Mouse (Mus musculus): ENCODE measurements around the gene Serpina6. TPM values are rescaled to one million over a fixed set of nuclear protein-coding genes. Genes with fewer than 3 reads are reported as not detected.
"Not testable (repeated sequence)": the region's sequence is repeated elsewhere in the genome, so short reads cannot be mapped to it uniquely, and the experiment has no call there.

Serpina6 gene
- total and polyA plus RNA-seq, 2 experiments from 2014 or later, result not detected

GRCm38 (mm10) chr12:103687021-103687420 lies 30.0 kb upstream of the Serpina6 start:
- TF ChIP-seq CTCF (IDR thresholded peaks at IDR 0.05; ENCODE audit: low read depth), result no peak
- Histone ChIP-seq H3K27me3 (ENCODE audit: insufficient read depth, low read length) (no peaks in the 10 kb centered on the region), H3K9ac (replicated peaks; ENCODE audit: low read length) (no peak overlapping the region), H3K36me3 (ENCODE audit: insufficient read depth, low read length) (no peaks in the 10 kb centered on the region), H3K27ac (no peak overlapping the region), H3K4me2 (ENCODE audit: low read depth, low read length) (no peak overlapping the region), H3K4me1 (ENCODE audit: insufficient read depth, low read length) (no peaks in the 10 kb centered on the region), H3K4me3 (ENCODE audit: low read length) (no peak overlapping the region), H3K9me3 (ENCODE audit: low read length) (no peaks in the 10 kb centered on the region)
- ATAC-seq (no peak), DNase-seq (ENCODE audit: low spot score) (no peak)
- 58% methylated on average over 7 of the region's 7 CpGs for WGBS

GRCm38 (mm10) chr12:103686050-103686449 lies 29.0 kb upstream of the Serpina6 start:
- ATAC-seq (no peak), DNase-seq (ENCODE audit: low spot score) (no peak)
- Histone ChIP-seq H3K9me3 (ENCODE audit: low read length) (no peaks in the 10 kb centered on the region), H3K9ac (replicated peaks; ENCODE audit: low read length) (no peak overlapping the region), H3K27me3 (ENCODE audit: insufficient read depth, low read length) (no peaks in the 10 kb centered on the region), H3K4me2 (ENCODE audit: low read depth, low read length) (no peak overlapping the region), H3K36me3 (ENCODE audit: insufficient read depth, low read length) (no peaks in the 10 kb centered on the region), H3K4me1 (ENCODE audit: insufficient read depth, low read length) (no peaks in the 10 kb centered on the region), H3K27ac (no peak overlapping the region), H3K4me3 (ENCODE audit: low read length) (no peak overlapping the region)
- no peak for TF ChIP-seq CTCF (IDR thresholded peaks at IDR 0.05; ENCODE audit: low read depth)
- WGBS, result 76% methylated on average over 3 of the region's 3 CpGs

- ATAC-seq, result no peak
- no peaks in the 10 kb centered on the region for H3K27me3 ChIP-seq (ENCODE audit: insufficient read depth, low read length)
- no peaks in the 10 kb centered on the region for H3K4me1 ChIP-seq (ENCODE audit: insufficient read depth, low read length)
- H3K27ac ChIP-seq, result no peak overlapping the region
- no peak overlapping the region for H3K9ac ChIP-seq (replicated peaks; ENCODE audit: low read length)
- 85% methylated on average over 3 of the region's 3 CpGs for WGBS
- H3K9me3 ChIP-seq (ENCODE audit: low read length), result no peaks in the 10 kb centered on the region
- DNase-seq (ENCODE audit: low spot score), result no peak
- no peak overlapping the region for H3K4me3 ChIP-seq (ENCODE audit: low read length)
- no peak overlapping the region for H3K4me2 ChIP-seq (ENCODE audit: low read depth, low read length)
- no peaks in the 10 kb centered on the region for H3K36me3 ChIP-seq (ENCODE audit: insufficient read depth, low read length)
- no peak for TF ChIP-seq CTCF (IDR thresholded peaks at IDR 0.05; ENCODE audit: low read depth)
Measured at GRCm38 (mm10) chr12:103685386-103685785, 28.4 kb upstream of the Serpina6 start.

- WGBS, result 60% methylated on average over 4 of the region's 4 CpGs
- Histone ChIP-seq H3K27ac (no peak overlapping the region), H3K36me3 (ENCODE audit: insufficient read depth, low read length) (no peaks in the 10 kb centered on the region), H3K27me3 (ENCODE audit: insufficient read depth, low read length) (no peaks in the 10 kb centered on the region), H3K4me3 (ENCODE audit: low read length) (no peak overlapping the region), H3K9me3 (ENCODE audit: low read length) (no peaks in the 10 kb centered on the region), H3K9ac (replicated peaks; ENCODE audit: low read length) (no peak overlapping the region), H3K4me1 (ENCODE audit: insufficient read depth, low read length) (no peaks in the 10 kb centered on the region), H3K4me2 (ENCODE audit: low read depth, low read length) (no peak overlapping the region)
- TF ChIP-seq CTCF (IDR thresholded peaks at IDR 0.05; ENCODE audit: low read depth), result no peak
- no peak for ATAC-seq
- DNase-seq (ENCODE audit: low spot score), result no peak
Measured at GRCm38 (mm10) chr12:103683775-103684174, 26.8 kb upstream of the Serpina6 start.

DNA sequence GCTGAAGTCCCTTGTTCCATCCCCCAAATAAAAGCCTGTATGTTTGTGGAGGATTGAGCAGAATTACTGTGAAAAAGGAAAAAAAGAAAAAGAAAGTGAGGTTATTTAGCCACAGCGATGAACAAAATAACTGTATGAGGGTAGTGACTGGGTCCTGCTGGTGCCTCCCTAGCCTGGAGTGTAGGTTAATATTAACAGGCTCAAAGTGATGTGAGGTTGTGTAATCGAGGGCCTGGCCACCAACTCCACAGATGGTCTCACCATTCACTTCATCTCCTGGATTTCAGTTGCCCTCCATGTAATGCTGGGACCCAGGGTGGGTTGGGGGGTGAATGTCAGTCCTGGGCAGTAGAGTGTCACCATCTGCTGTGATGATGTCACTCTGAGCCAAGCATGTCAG lies 24.7 kb upstream of the Serpina6 start:
- H3K9ac ChIP-seq (replicated peaks; ENCODE audit: low read length), result no peak overlapping the region

DNA sequence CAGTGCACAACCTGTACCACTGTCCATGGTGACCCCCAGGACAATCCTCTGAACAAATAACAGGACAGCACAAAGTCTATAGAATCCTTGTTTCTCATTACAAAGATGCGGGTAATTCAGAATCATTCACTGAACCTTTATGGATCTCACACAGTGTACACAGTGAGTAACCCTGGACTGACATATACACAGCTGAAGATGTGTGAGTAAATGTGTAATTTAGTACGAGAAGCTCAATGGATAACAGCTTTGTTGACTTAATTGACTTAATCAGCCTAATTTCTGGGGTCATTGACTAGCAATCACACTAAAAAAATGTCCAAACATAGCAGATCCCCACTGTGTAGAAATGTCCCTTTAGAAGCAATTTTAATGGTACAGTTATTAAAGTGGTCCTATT lies 24.2 kb upstream of the Serpina6 start:
- TF ChIP-seq CTCF (IDR thresholded peaks at IDR 0.05; ENCODE audit: low read depth), result no peak
- no peak overlapping the region for H3K9ac ChIP-seq (replicated peaks; ENCODE audit: low read length)
- H3K4me3 ChIP-seq (ENCODE audit: low read length), result no peak overlapping the region
- H3K27ac ChIP-seq, result no peak overlapping the region
- ATAC-seq (no peak), DNase-seq (ENCODE audit: low spot score) (no peak)
- no peaks in the 10 kb centered on the region for H3K9me3 ChIP-seq (ENCODE audit: low read length)
- H3K36me3 ChIP-seq (ENCODE audit: insufficient read depth, low read length), result no peaks in the 10 kb centered on the region
- no peaks in the 10 kb centered on the region for H3K4me1 ChIP-seq (ENCODE audit: insufficient read depth, low read length)
- WGBS, result 76% methylated on average over 2 of the region's 2 CpGs
- no peaks in the 10 kb centered on the region for H3K27me3 ChIP-seq (ENCODE audit: insufficient read depth, low read length)
- H3K4me2 ChIP-seq (ENCODE audit: low read depth, low read length), result no peak overlapping the region

More for the DNA sequence above, 24.7 kb upstream of the Serpina6 start:
- 67% methylated on average over 2 of the region's 2 CpGs for WGBS
- no peak for DNase-seq (ENCODE audit: low spot score)
- Histone ChIP-seq H3K27me3 (ENCODE audit: insufficient read depth, low read length) (no peaks in the 10 kb centered on the region), H3K4me2 (ENCODE audit: low read depth, low read length) (no peak overlapping the region), H3K9me3 (ENCODE audit: low read length) (no peaks in the 10 kb centered on the region), H3K27ac (no peak overlapping the region), H3K4me1 (ENCODE audit: insufficient read depth, low read length) (no peaks in the 10 kb centered on the region), H3K36me3 (ENCODE audit: insufficient read depth, low read length) (no peaks in the 10 kb centered on the region), H3K4me3 (ENCODE audit: low read length) (no peak overlapping the region)
- no peak for TF ChIP-seq CTCF (IDR thresholded peaks at IDR 0.05; ENCODE audit: low read depth)
- no peak for ATAC-seq

GRCm38 (mm10) chr12:103679853-103680252 lies 22.8 kb upstream of the Serpina6 start:
- H3K4me2 ChIP-seq (ENCODE audit: low read depth, low read length); H3K27me3 ChIP-seq (ENCODE audit: insufficient read depth, low read length); H3K36me3 ChIP-seq (ENCODE audit: insufficient read depth, low read length); H3K4me1 ChIP-seq (ENCODE audit: insufficient read depth, low read length); H3K4me3 ChIP-seq (ENCODE audit: low read length); ATAC-seq; H3K9ac ChIP-seq (replicated peaks; ENCODE audit: low read length); H3K9me3 ChIP-seq (ENCODE audit: low read length); H3K27ac ChIP-seq; DNase-seq (ENCODE audit: low spot score): not testable (repeated sequence)
- WGBS, result 97% methylated on average over 1 of the region's 1 CpGs

All from hindbrain, postnatal 0 days (tissue).